Mouse (Mus musculus): Measurements from ENCODE around the gene Trp53tg5. TPM values are rescaled to one million over a fixed set of nuclear protein-coding genes. Genes with fewer than 3 reads are reported as not detected.
A peak's percentile ranks its signal among the peaks of the same experiment; 100 is the strongest.

The Trp53tg5 gene
- polyA plus RNA-seq, 1 experiment from 2014 or later: not detected

GRCm38 (mm10) chr2:164448921-164449320 lies 24.6 kb downstream of the Trp53tg5 start:
- DNase-seq (ENCODE audit: low spot score) (no peak), ATAC-seq (replicated peaks; ENCODE audit: low FRiP score, low TSS enrichment, low read depth) (0 out of 2 replicates have a peak, but pooled peaks have one; percentile 30)
- Histone ChIP-seq H3K9me3 (ENCODE audit: control insufficient read depth, low read length) (no peaks in the 10 kb centered on the region), H3K9ac (ENCODE audit: low read length) (no peak overlapping the region), H3K27ac (ENCODE audit: low read depth) (no peak overlapping the region), H3K4me1 (replicated peaks; ENCODE audit: control insufficient read depth, insufficient read depth, low read length) (0 out of 2 replicates have a peak, but pooled peaks cover 6% of the 10 kb centered on the region), H3K36me3 (ENCODE audit: control insufficient read depth, insufficient read depth, low read length) (no peaks in the 10 kb centered on the region), H3K27me3 (replicated peaks; ENCODE audit: control insufficient read depth, insufficient read depth, low read length) (no peaks in the 10 kb centered on the region), H3K4me3 (ENCODE audit: low read depth, low read length) (no peak overlapping the region), H3K4me2 (ENCODE audit: low read length) (no peak overlapping the region)
- 59% methylated on average over 5 of the region's 5 CpGs for WGBS

- H3K27me3 ChIP-seq (replicated peaks; ENCODE audit: control insufficient read depth, insufficient read depth, low read length): no peaks in the 10 kb centered on the region
- no peak for DNase-seq (ENCODE audit: low spot score)
- no peak overlapping the region for H3K4me3 ChIP-seq (ENCODE audit: low read depth, low read length)
- H3K4me2 ChIP-seq (ENCODE audit: low read length): no peak overlapping the region
- no peak overlapping the region for H3K27ac ChIP-seq (ENCODE audit: low read depth)
- H3K4me1 ChIP-seq (replicated peaks; ENCODE audit: control insufficient read depth, insufficient read depth, low read length): 0 out of 2 replicates have a peak, but pooled peaks cover 11% of the 10 kb centered on the region
- no peaks in the 10 kb centered on the region for H3K9me3 ChIP-seq (ENCODE audit: control insufficient read depth, low read length)
- H3K9ac ChIP-seq (ENCODE audit: low read length): no peak overlapping the region
- 86% methylated on average over 1 of the region's 1 CpGs for WGBS
- ATAC-seq (replicated peaks; ENCODE audit: low FRiP score, low TSS enrichment, low read depth): no peak
- H3K36me3 ChIP-seq (ENCODE audit: control insufficient read depth, insufficient read depth, low read length): no peaks in the 10 kb centered on the region
These were observed 25.4 kb downstream of the Trp53tg5 start for GRCm38 (mm10) chr2:164448140-164448539.

GRCm38 (mm10) chr2:164446086-164446469 lies 27.4 kb downstream of the Trp53tg5 start:
- H3K4me1 ChIP-seq (replicated peaks; ENCODE audit: control insufficient read depth, insufficient read depth, low read length): 0 out of 2 replicates have a peak, but pooled peaks cover 11% of the 10 kb centered on the region
- DNase-seq (ENCODE audit: low spot score): no peak
- H3K36me3 ChIP-seq (ENCODE audit: control insufficient read depth, insufficient read depth, low read length): no peaks in the 10 kb centered on the region
- H3K27me3 ChIP-seq (replicated peaks; ENCODE audit: control insufficient read depth, insufficient read depth, low read length): no peaks in the 10 kb centered on the region
- no peaks in the 10 kb centered on the region for H3K9me3 ChIP-seq (ENCODE audit: control insufficient read depth, low read length)
- no peak overlapping the region for H3K4me2 ChIP-seq (ENCODE audit: low read length)
- no peak overlapping the region for H3K9ac ChIP-seq (ENCODE audit: low read length)
- H3K27ac ChIP-seq (ENCODE audit: low read depth): no peak overlapping the region
- H3K4me3 ChIP-seq (ENCODE audit: low read depth, low read length): no peak overlapping the region
- 70% methylated on average over 3 of the region's 3 CpGs for WGBS
- no peak for ATAC-seq (replicated peaks; ENCODE audit: low FRiP score, low TSS enrichment, low read depth)

GRCm38 (mm10) chr2:164445399-164446085 lies 28.0 kb downstream of the Trp53tg5 start:
- Histone ChIP-seq H3K4me1 (replicated peaks; ENCODE audit: control insufficient read depth, insufficient read depth, low read length) (0 out of 2 replicates have a peak, but pooled peaks cover 11% of the 10 kb centered on the region), H3K9me3 (ENCODE audit: control insufficient read depth, low read length) (no peaks in the 10 kb centered on the region), H3K9ac (ENCODE audit: low read length) (no peak overlapping the region), H3K36me3 (ENCODE audit: control insufficient read depth, insufficient read depth, low read length) (no peaks in the 10 kb centered on the region), H3K4me3 (ENCODE audit: low read depth, low read length) (no peak overlapping the region), H3K27me3 (replicated peaks; ENCODE audit: control insufficient read depth, insufficient read depth, low read length) (no peaks in the 10 kb centered on the region), H3K27ac (ENCODE audit: low read depth) (no peak overlapping the region), H3K4me2 (ENCODE audit: low read length) (no peak overlapping the region)
- ATAC-seq (replicated peaks; ENCODE audit: low FRiP score, low TSS enrichment, low read depth) (no peak), DNase-seq (ENCODE audit: low spot score) (no peak)
- WGBS: 83% methylated on average over 3 of the region's 3 CpGs

GRCm38 (mm10) chr2:164444701-164445100 lies 28.8 kb downstream of the Trp53tg5 start:
- no peak overlapping the region for H3K4me2 ChIP-seq (ENCODE audit: low read length)
- no peak overlapping the region for H3K9ac ChIP-seq (ENCODE audit: low read length)
- no peaks in the 10 kb centered on the region for H3K36me3 ChIP-seq (ENCODE audit: control insufficient read depth, insufficient read depth, low read length)
- WGBS: 78% methylated on average over 2 of the region's 2 CpGs
- H3K27me3 ChIP-seq (replicated peaks; ENCODE audit: control insufficient read depth, insufficient read depth, low read length): no peaks in the 10 kb centered on the region
- H3K4me3 ChIP-seq (ENCODE audit: low read depth, low read length): no peak overlapping the region
- DNase-seq (ENCODE audit: low spot score) (no peak), ATAC-seq (replicated peaks; ENCODE audit: low FRiP score, low TSS enrichment, low read depth) (no peak)
- H3K4me1 ChIP-seq (replicated peaks; ENCODE audit: control insufficient read depth, insufficient read depth, low read length): peaks cover 14% of the 10 kb centered on the region; the same call in 1 of the 2 replicates
- H3K9me3 ChIP-seq (ENCODE audit: control insufficient read depth, low read length): no peaks in the 10 kb centered on the region
- H3K27ac ChIP-seq (ENCODE audit: low read depth): no peak overlapping the region

- peak within 1 kb of the TSS; percentile 84 for H3K9ac ChIP-seq (ENCODE audit: low read length)
- H3K36me3 ChIP-seq (ENCODE audit: control insufficient read depth, insufficient read depth, low read length): no peaks in the 10 kb centered on the region
- peak; percentile 4; the same call in 1 of the 2 replicates for ATAC-seq (replicated peaks; ENCODE audit: low FRiP score, low TSS enrichment, low read depth)
- H3K4me3 ChIP-seq (ENCODE audit: low read depth, low read length): peak within 1 kb of the TSS; percentile 70
- no peak for DNase-seq (ENCODE audit: low spot score)
- H3K27ac ChIP-seq (ENCODE audit: low read depth): peak within 1 kb of the TSS; percentile 59
- peaks cover 8% of the 10 kb centered on the region; the same call in 1 of the 2 replicates for H3K4me1 ChIP-seq (replicated peaks; ENCODE audit: control insufficient read depth, insufficient read depth, low read length)
- no peaks in the 10 kb centered on the region for H3K9me3 ChIP-seq (ENCODE audit: control insufficient read depth, low read length)
- no peaks in the 10 kb centered on the region for H3K27me3 ChIP-seq (replicated peaks; ENCODE audit: control insufficient read depth, insufficient read depth, low read length)
- H3K4me2 ChIP-seq (ENCODE audit: low read length): peak within 1 kb of the TSS; percentile 79
- 10% methylated on average over 18 of the region's 18 CpGs for WGBS
These were observed 30.0 kb downstream of the Trp53tg5 start, which contains the start of gene Sdc4 for GRCm38 (mm10) chr2:164443460-164444000. Gene Sdc4 (minus strand): TSS chr2:164443887.

- Histone ChIP-seq H3K27ac (ENCODE audit: low read depth) (peak overlapping the region; percentile 59), H3K4me2 (ENCODE audit: low read length) (peak overlapping the region; percentile 79), H3K4me3 (ENCODE audit: low read depth, low read length) (peak overlapping the region; percentile 70), H3K27me3 (replicated peaks; ENCODE audit: control insufficient read depth, insufficient read depth, low read length) (no peaks in the 10 kb centered on the region), H3K9ac (ENCODE audit: low read length) (peak overlapping the region; percentile 84), H3K36me3 (ENCODE audit: control insufficient read depth, insufficient read depth, low read length) (no peaks in the 10 kb centered on the region), H3K9me3 (ENCODE audit: control insufficient read depth, low read length) (no peaks in the 10 kb centered on the region), H3K4me1 (replicated peaks; ENCODE audit: control insufficient read depth, insufficient read depth, low read length) (peaks cover 8% of the 10 kb centered on the region; the same call in 1 of the 2 replicates)
- WGBS: 0% methylated on average over 24 of the region's 26 CpGs
- ATAC-seq (replicated peaks; ENCODE audit: low FRiP score, low TSS enrichment, low read depth): peak; percentile 94
- peak; percentile 96 for DNase-seq (ENCODE audit: low spot score)
These were observed 30.5 kb downstream of the Trp53tg5 start for GRCm38 (mm10) chr2:164443051-164443437.

GRCm38 (mm10) chr2:164442315-164443050 lies 31.0 kb downstream of the Trp53tg5 start:
- DNase-seq (ENCODE audit: low spot score): peak; percentile 82
- H3K4me1 ChIP-seq (replicated peaks; ENCODE audit: control insufficient read depth, insufficient read depth, low read length): peaks cover 8% of the 10 kb centered on the region; the same call in 1 of the 2 replicates
- H3K4me3 ChIP-seq (ENCODE audit: low read depth, low read length): peak overlapping the region; percentile 70
- peak overlapping the region; percentile 79 for H3K4me2 ChIP-seq (ENCODE audit: low read length)
- H3K9me3 ChIP-seq (ENCODE audit: control insufficient read depth, low read length): no peaks in the 10 kb centered on the region
- H3K36me3 ChIP-seq (ENCODE audit: control insufficient read depth, insufficient read depth, low read length): no peaks in the 10 kb centered on the region
- H3K27ac ChIP-seq (ENCODE audit: low read depth): peak overlapping the region; percentile 59
- H3K9ac ChIP-seq (ENCODE audit: low read length): peak overlapping the region; percentile 84
- H3K27me3 ChIP-seq (replicated peaks; ENCODE audit: control insufficient read depth, insufficient read depth, low read length): no peaks in the 10 kb centered on the region
- WGBS: 2% methylated on average over 29 of the region's 29 CpGs
- peak; percentile 42; the same call in 1 of the 2 replicates for ATAC-seq (replicated peaks; ENCODE audit: low FRiP score, low TSS enrichment, low read depth)
